Mouse (Mus musculus) spleen, adult 2 months (tissue): ENCODE results near the gene Dirc2.

Experiments used
- CTCF ChIP-seq: fragments of 200-500 bp; IDR thresholded peaks from 2 replicates; pipeline ENCODE4 v1.5.1; 2011; ENCODE audit warnings: mild to moderate bottlenecking, inconsistent platforms; ENCODE audit not compliant: insufficient read depth, insufficient read length, insufficient replicate concordance; ENCODE audit errors: extremely low read depth
- POLR2A ChIP-seq: fragments of 200-500 bp; IDR thresholded peaks from 2 replicates; pipeline ENCODE4 v1.6.1; 2011; ENCODE audit warnings: low read depth, low read length, inconsistent platforms

DNA sequence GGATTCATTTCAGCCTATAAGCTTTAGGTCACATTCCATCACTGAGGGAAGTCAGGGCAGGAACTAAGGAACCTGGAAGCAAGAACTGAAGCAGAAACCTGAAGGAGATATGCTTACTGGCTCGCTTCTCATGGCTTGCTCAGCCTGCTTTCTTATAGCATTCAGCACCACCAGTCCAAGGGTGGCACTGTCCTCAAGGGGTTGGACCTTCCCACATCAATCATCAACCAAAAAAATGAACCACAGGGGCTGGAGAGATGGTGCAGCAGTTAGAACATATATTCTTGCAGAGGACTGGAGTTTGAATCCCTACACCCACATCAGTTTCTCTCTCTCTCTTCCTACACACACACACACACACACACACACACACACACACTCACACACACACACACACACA lies 4.2 kb downstream of the Dirc2 start:
- TF ChIP-seq CTCF, result no peak
- TF ChIP-seq POLR2A, result no peak
